Mouse (Mus musculus): ENCODE results near the gene Ap2b1. TPM values are rescaled to one million over a fixed set of nuclear protein-coding genes. Genes with fewer than 3 reads are reported as not detected.

Gene Ap2b1
- total RNA-seq, 2 experiments from 2014 or later = 41.2 to 48.3 TPM

DNA sequence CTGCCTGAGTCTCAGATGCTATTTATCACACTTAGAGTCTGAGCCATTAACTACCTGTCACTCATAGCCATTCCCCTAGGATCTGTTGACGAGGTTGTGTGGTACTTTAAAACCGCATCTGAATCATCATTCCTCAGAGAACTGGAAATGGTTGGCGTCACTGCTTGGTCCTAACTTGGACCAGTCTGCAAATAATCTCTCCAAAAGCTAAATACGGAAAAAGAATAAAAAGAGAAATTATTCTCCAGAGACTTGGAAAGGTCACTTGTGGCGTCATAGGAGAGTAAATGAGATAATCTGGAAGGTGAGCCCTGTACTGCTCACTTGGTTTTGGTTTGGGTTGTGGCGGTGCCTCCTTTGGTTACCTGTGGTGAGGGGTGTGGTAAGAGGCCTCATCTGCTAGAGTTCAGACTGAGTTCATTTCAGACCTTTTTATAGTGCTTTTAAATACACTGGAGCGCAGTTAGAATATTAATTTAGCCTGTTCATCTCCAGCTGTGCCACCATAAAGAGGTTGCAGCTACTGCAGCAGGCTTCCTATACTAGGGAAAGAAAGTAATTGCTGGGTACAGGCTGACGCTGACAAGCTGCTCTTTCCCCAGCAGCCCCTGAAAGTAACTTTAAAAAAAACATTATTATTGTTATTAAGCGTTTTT, 84.2 kb downstream of the Ap2b1 start:
- intact Hi-C loops (cut with DNase I) = no loop called here
- DNase-seq (ENCODE audit: low spot score) = no peak

DNA sequence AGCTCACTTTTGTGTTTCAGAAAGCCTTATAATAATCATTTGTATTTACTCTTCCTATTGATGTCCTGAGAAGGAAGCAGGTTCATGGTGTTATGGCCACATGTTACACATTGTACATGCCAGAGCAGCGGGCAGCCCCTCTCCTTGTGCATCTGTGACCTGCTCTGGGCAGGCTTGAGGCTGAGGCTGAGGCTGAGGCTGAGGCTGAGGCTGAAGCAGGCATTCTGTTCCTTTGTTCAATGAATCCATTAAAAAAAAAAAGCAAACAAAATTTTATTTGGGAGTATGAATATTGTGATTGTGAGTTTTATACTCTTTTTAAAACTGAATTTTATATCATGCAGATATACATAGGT, 84.7 kb downstream of the Ap2b1 start:
- DNase-seq (ENCODE audit: low spot score) = no peak
- intact Hi-C loops (cut with DNase I) = no loop called here

DNA sequence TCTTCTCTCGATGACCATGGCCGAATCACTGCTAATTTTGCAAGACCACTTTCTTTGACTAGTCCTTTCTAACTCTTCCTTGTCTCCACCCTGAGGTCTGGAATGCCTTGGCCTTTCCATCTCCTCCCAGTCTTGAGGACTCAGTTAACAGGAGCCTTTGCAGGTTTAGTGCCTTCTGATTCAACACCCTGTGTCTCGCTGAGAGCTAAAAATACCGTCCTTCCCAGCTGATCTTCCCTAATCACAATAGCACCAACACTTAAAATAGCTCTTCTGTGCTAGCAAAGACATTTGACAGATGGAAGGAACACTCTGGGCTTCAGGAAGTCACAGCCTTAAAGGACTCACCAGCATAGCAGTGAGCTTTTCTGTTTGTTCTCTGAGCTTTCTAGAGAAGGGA, 94.2 kb downstream of the Ap2b1 start:
- intact Hi-C loops (cut with DNase I) = no loop called here
- DNase-seq (ENCODE audit: low spot score) = no peak

DNA sequence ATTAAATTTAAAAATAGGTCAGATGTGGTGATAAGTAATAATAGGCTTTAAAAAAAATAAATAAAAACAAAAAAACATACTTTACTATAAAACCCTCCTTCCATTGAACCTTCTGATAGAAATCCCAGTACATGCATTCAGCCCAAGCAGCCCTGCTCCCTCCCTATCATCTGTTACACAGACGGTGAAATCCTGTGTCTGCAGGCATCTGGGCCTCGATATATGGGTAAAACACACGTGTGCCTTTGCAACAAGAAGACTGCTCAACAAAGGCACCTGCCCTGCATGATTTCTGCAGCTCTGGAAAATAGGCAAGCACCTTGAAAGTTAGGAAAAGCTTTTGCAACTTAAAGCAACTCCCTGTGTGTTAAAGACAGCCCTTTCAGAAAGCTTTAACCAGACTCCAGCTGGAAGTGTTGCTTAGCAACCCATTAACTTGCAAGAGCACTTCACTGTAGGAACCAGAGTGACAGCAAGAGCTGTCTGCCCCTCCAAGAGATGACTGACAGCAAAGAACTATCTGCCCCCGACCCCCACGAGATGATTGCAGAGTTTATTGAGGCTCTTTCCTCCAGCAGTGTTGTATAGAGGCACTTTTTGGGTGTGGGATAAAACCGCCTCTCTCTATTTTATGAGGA, 96.1 kb downstream of the Ap2b1 start:
- intact Hi-C loops (cut with DNase I) = no loop called here
- DNase-seq (ENCODE audit: low spot score) = no peak

DNA sequence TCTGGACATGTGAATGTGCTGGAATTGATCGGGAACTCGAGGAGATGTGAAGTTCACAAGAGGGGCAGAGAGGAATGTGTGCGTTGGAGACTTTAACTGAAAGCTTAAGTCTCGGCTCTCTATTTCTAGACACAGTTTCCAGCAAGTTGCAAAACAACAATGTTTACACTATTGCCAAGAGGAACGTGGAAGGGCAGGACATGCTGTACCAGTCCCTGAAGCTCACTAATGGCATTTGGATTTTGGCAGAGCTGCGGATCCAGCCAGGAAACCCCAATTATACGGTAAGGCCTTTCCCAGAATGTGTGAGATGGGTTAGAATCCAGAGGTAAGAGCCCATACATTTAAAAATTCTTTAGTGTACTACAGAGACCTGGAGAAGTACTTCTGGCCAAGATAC, 98.8 kb downstream of the Ap2b1 start:
- intact Hi-C loops (cut with DNase I) = no loop called here
- DNase-seq (ENCODE audit: low spot score) = no peak

DNA sequence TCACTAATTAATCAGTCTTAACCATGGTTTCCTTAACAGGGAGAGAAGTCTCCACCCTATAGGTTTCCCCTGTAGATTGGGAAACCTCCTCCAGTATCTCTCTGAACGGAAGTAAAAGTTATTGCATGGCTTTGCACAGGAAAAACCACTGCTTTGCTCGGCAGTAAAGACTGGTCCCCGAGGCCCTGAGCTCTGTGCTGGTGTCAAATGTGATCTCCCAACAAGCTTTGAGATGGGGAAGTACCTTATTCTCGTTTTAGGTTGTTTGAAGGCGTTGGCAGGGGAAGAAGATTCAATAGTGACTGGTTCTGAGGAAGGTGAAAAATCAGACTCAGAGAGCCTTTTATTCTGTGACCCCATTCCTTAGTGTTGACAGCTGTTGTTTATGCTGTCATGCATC, 99.9 kb downstream of the Ap2b1 start:
- intact Hi-C loops (cut with DNase I) = no loop called here

DNA sequence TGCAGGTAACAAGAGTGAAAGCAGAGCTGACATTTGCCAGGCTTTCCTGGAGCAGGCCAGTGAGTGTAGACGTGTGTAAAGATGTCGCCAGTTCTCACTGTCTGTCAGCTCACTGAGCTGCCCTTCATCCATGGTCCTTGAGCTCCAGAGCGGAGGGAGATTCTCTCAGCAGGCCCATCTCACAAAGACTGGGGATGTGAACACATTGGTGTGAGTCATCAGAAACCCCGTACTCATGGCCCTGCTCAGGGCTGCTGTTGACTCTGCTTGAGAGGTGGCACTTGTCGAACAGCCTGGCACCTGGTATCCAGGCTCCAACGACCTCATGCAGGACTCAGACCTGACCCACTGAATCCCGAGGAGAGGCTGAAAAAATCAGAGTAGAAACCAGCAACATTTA, 105.0 kb downstream of the Ap2b1 start:
- intact Hi-C loops (cut with DNase I) = no loop called here
- DNase-seq (ENCODE audit: low spot score) = no peak

More for the DNA sequence above, 99.9 kb downstream of the Ap2b1 start:
- no peak for DNase-seq (ENCODE audit: low spot score)

DNA sequence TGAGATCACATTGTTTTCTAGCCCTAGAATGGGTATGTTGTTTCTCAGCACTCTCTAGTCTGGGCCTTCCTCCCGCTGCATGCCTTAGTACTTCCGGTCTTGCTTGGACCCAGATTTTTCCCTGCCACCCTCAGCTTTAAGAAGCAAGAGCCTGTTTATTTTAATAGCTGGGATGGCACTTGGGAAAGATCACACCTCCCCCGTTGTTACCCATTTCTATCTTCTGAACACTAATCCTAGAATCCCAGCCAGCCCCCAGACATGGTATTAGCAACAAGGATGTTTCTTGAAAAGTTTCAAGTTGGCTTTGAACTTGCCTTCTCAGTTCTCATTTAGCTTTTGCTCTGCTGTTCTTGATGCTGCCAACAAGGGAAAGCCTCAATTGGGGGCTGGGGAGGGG, 107.6 kb downstream of the Ap2b1 start:
- intact Hi-C loops (cut with DNase I) = no loop called here
- DNase-seq (ENCODE audit: low spot score) = no peak

DNA sequence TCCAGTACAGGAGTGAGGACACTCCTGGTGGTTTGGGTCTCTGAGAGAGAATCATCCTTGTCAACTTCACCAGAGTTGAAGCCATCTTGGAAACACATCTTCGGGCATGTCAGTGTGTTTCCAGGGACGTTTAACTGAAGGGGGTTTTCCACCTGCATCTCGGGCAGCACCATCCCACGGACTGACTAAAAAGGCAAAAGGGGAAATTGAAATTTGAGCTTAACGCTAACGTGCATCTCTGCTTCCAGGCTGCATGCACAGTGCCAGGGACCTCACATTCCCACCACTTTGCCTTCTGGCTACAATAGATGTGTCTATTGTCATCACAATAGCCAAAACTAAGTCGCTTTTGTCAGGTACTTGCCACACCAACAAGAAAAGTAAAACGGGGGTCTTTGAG, 109.4 kb downstream of the Ap2b1 start:
- DNase-seq (ENCODE audit: low spot score) = no peak
- intact Hi-C loops (cut with DNase I) = no loop called here

DNA sequence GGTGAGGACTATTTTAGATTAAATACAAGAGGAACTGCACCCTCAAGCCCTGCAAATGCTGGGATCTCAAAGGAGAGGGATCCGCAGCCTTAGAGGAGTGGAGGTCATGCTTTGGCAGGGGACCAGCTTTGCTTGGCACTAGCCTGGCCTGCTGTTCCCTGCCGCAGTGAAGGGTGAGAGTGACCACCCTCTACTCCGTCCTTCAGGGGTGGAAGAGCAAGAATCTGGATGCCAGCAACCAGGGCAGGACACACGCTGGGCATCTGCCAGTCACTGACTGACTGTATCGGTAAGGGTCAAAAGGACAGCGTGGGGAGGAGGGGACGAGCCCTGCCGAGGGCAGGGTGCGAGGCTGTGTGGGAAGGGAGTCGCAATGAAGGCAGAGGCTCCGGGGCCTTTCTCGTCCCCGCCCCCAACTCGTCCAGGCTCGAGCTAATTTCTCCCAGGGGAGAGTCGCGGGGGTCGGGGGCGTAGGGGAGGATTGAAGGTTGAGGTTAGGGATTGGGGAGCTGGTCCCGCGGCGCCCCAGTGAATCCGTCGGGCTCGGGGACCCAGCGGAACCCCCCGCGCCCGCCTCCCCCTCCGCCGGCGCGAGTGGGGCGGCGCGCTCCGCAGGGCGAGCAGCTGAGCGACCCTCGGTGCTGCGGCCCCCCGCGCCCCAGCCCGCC, 110.4 kb downstream of the Ap2b1 start, which contains the start of gene Rasl10b:
Rasl10b (plus strand) TSS at position 51 of the 668 bp plus-strand sequence.
- intact Hi-C loops (cut with DNase I) = no loop called here
- DNase-seq (ENCODE audit: low spot score) = no peak

DNA sequence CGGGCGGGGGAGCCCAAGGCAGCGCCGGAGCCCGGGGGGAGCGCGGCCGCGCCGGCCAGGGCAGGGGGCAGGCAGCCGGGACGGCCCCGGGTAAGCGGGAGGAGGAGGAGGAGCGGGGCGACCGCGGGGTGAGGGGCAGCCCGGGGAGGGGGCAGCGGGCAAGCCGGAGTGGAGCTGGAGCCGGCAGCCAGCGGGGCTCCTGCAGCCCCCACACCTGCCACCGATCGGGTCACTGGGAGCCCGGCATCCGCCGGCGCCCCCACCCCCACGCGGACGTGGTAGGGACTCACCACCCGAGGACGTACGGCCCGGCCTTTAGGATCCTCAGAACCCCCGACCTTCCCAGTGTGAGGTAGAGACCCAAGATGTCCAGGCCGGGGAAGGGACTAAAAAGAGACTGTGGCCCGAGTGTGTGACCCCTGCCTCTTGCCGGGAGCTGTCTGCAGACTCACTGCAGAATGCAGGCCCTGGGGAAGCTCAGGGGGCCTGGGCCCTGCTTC, 111.0 kb downstream of the Ap2b1 start:
- DNase-seq (ENCODE audit: low spot score) = no peak
- intact Hi-C loops (cut with DNase I) = no loop called here

DNA sequence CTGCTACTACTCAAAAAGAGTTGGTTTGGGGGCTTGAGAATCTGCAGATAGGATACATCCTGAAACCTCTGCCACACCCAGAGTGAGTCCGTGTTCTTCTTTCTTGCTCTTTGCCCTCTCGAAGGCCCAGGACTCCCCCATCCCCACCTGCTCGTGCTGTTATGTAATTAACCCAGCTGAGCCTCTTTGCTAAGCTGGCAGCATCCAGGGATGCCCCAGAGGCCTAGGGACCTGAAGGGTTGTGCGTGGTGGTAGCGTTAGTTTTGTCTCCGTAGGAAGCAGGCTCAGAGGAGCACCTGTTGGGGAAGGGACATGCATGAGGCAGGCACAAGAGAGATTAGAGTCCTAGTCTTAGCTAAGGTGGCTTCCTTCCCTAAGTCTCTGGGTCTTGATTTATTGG, 111.7 kb downstream of the Ap2b1 start:
- intact Hi-C loops (cut with DNase I) = no loop called here
- DNase-seq (ENCODE audit: low spot score) = no peak

DNA sequence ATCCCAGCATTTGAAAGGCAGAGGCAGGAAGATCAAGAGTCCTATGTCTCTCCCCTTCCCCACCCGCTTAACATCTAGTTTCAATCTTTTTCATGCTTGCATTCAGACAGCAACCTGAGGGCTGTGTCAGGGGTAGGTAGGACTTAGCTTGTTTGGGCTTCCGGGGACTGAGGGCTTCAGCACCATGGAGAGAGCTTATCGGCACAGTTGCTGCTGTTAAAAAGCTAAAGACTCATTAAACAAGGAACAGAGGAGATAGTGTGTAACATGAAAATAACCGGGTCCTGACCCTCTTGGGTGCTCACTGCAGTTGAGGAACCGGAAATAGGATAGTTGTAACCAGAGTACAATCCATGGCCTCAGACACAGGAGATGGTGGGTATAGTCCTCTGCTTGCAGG, 118.3 kb downstream of the Ap2b1 start:
- no peak for DNase-seq (ENCODE audit: low spot score)
- intact Hi-C loops (cut with DNase I) = no loop called here

DNA sequence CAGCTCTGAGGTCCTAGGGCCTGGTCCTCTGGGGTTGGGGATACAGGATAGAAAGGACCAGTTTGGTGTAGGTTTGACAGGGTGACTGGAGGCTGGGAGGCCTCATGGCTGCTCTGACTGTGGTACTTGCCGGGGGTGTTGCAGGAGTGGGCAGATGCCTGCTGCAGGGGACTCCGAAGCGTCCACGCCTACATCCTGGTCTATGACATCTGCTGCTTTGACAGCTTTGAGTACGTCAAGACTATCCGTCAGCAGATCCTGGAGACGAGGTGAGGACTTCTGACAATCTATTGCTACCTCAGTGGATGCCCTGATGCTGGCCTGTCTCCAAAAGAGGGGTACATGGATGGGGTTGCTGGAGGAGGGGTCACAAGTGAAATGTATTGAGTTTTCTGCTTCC, 118.9 kb downstream of the Ap2b1 start:
- no peak for DNase-seq (ENCODE audit: low spot score)
- intact Hi-C loops (cut with DNase I) = no loop called here

DNA sequence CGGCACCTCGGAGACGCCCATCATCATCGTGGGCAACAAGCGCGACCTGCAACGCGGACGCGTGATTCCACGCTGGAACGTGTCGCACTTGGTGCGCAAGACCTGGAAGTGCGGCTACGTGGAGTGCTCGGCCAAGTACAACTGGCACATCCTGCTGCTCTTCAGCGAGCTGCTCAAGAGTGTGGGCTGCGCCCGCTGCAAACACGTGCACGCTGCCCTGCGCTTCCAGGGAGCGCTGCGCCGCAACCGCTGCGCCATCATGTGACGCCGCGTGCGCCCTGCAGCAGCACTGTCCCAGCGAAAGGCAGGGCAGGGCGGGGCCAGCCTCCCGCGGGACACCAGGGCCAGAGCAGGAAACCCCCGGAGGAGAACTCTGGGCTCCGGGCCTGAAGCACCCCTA, 119.7 kb downstream of the Ap2b1 start:
- no peak for DNase-seq (ENCODE audit: low spot score)
- intact Hi-C loops (cut with DNase I) = no loop called here

DNA sequence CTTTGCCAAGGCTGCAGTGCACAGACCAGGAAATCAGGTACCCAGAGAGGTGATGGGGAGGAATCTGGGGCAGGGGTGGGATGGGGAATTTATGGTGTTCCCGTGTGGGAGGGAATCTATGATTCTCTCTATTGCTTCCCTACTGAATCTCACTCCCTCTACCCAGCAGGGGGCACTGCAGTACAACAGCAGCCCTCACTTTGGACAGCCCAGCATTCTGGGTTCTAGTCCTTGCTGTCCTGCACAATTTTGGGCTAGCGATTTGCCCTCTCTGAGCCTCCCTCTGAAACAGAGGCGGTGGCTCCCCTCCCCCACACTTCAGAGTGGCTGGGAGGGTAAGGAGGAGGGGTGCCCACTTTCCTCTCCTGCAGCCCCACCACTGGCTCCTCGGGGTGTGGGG, 121.5 kb downstream of the Ap2b1 start:
- intact Hi-C loops (cut with DNase I) = no loop called here
- no peak for DNase-seq (ENCODE audit: low spot score)

DNA sequence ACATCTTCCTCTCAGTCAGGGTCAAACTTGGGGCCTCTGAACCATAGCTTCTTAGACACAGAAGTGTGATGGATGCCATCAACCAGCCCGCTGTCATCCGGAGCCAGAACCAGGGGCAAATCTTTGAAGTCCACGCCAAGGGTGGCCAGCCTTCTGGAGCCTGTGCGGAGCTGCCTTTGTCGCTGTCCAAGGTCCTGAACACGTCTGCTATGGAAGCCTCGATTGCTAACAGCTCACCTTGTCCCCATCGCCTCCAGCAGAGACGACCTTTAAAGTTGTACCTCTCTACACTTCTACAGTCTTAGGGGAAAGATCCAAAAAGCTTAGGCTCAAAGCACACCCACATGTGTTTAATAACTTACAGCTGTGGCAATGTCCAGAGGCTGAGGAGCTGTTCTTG, 122.5 kb downstream of the Ap2b1 start:
- no peak for DNase-seq (ENCODE audit: low spot score)

DNA sequence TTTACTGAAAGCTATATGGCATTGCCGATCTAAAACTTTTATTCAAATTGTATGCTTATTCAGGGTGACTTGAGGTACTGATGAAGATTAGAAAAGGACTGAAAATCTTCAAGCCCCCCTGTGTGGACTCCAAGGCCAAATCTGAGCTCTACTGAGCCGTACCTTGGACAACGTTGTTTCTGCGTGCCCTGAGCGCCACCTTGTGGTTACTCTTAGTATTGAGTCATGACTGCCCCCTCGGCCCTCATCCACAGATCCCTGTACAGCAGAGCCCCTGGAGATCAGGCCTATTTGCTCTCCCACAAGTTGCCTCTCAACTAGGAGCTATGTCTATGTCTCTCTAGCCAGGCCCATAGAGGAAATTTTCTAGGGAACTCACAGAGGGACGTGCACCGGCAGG, 125.9 kb downstream of the Ap2b1 start:
- intact Hi-C loops (cut with DNase I) = loop anchor here (1.0 kb wide), 2 partner anchors 67 to 97 kb away; no protein-coding TSS in a partner anchor
- no peak for DNase-seq (ENCODE audit: low spot score)

More for the DNA sequence above, 122.5 kb downstream of the Ap2b1 start:
- intact Hi-C loops (cut with DNase I) = no loop called here

DNA sequence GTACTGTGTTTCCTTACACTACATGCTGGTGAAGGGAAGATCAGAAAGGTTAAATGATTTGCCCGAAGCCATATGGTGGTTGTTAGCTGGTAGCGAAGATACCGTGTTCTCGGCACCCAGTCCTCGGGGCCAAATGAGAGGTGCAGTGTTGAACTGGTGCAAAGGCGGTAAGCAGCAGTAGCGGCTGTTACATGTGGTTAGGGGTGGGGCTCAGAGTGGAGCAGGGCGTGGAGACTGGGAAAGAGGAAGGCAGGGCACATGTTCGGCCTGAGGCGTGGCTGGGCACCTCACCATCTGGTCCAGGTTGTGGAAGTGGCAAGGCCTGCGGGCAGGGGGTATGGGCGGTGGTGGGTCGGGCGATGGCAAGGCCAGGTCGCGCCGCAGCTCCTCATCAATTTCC, 128.1 kb downstream of the Ap2b1 start:
- intact Hi-C loops (cut with DNase I) = no loop called here

DNA sequence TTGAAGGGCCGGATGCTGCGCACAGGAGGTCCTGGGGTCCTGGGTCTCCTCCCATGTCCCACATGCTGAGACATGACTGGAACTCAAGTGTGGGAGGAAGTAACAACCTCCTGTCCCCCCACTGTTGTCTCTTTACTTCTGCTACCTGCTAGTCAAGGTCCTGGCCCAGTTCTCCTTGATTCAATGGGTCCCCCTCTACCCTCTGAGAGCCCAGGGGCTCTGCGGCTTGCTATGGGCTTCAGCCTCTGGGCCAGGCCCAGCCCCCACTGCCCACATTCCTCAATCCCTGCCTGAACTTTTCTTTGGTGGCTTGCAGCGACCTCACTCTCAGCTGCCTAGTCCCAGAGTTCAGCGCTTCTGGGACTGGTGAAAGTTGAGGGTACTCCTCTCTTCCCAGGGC, 130.5 kb downstream of the Ap2b1 start, which contains the start of gene Gas2l2:
Gas2l2 (minus strand) TSS at position 101 of the 400 bp plus-strand sequence.
- intact Hi-C loops (cut with DNase I) = no loop called here
- DNase-seq (ENCODE audit: low spot score) = no peak

More for the DNA sequence above, 128.1 kb downstream of the Ap2b1 start:
- no peak for DNase-seq (ENCODE audit: low spot score)

DNA sequence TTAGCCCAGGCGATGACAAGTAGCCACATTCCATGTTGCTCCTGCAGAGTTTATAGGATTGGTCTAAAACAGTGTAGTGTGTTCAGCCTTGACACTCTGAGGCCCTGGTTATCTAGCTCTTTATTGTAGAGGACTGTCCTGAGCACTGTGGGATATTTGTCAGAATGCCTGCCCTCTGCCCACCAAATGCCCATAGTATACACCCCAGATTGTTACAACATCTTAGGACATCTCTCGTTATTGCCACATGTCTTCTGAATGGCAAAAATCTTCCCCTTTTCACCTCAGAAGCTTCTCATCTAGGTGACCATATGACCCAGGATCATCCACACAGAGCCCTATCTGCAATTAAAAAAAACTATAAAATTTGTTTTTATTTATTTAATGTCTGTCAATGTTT, 133.7 kb downstream of the Ap2b1 start:
- intact Hi-C loops (cut with DNase I) = no loop called here
- DNase-seq (ENCODE audit: low spot score) = no peak

Measured in heart, postnatal 25 days (tissue).